Mouse (Mus musculus) hindbrain, postnatal 0 days (tissue): ENCODE measurements at regions not wholly inside any gene's neighbourhood (a gene's known extent, or its start where the extent isn't known, plus 50 kb on each side); places are given as distances from the start of the nearest gene placed in this dataset.

Experiments
- ATAC-seq: fragments of 200-750 bp; cut with Nextera tagmentation; 2 replicates; pipeline ENCODE4 v1.8.0; 2017; ENCODE audit warnings: mild to moderate bottlenecking, moderate TSS enrichment, moderate library complexity
- DNase-seq: peaks from one replicate; pipeline ENCODE4 v3.0.0-alpha.2; 2015; ENCODE audit warnings: low spot score
- H3K27ac ChIP-seq: fragments of 300-500 bp; sonication (generic); 2 replicates; pipeline ENCODE4 v1.5.1; 2014; ENCODE audit warnings: mild to moderate bottlenecking
- H3K27me3 ChIP-seq: fragments of 300-500 bp; sonication (generic); 2 replicates; pipeline ENCODE4 v1.6.1; 2014; ENCODE audit warnings: low read length, mixed read lengths; ENCODE audit not compliant: insufficient read depth
- H3K36me3 ChIP-seq: fragments of 300-500 bp; sonication (generic); 2 replicates; pipeline ENCODE4 v1.6.1; 2014; ENCODE audit warnings: low read length, mixed read lengths; ENCODE audit not compliant: insufficient read depth
- H3K4me1 ChIP-seq: fragments of 300-500 bp; sonication (generic); 2 replicates; pipeline ENCODE4 v1.6.1; 2014; ENCODE audit warnings: antibody characterized with exemption, low read length, mixed read lengths; ENCODE audit not compliant: insufficient read depth
- H3K4me2 ChIP-seq: fragments of 300-500 bp; sonication (generic); 2 replicates; pipeline ENCODE4 v1.6.1; 2014; ENCODE audit warnings: low read depth, mild to moderate bottlenecking, low read length, moderate library complexity, mixed read lengths
- H3K4me3 ChIP-seq: fragments of 300-500 bp; sonication (generic); 2 replicates; pipeline ENCODE4 v1.5.1; 2014; ENCODE audit warnings: low read length
- H3K9ac ChIP-seq: fragments of 300-500 bp; sonication (generic); replicated peaks from 2 replicates; pipeline ENCODE4 v1.6.1; 2014; ENCODE audit warnings: mild to moderate bottlenecking, low read length, moderate library complexity, mixed read lengths
- H3K9me3 ChIP-seq: fragments of 300-500 bp; sonication (generic); 2 replicates; pipeline ENCODE4 v1.6.1; 2016; ENCODE audit warnings: low read length, mixed read lengths
- CTCF ChIP-seq: IDR thresholded peaks from 2 replicates; pipeline ENCODE4 v1.5.1; 2016; ENCODE audit warnings: antibody characterized with exemption, control low read depth, low read depth
- WGBS: fragments of 180-500 bp; shearing (Covaris S2); extraction: QIAGEN DNeasy Blood & Tissue Kit; methylation state at CpG from one replicate; pipeline ENCODE4 v1.1.7; 2014; 5-methylcytosine and 5-hydroxymethylcytosine counted together

GRCm38 (mm10) chr9:50171826-50172464 lies 172.8 kb downstream of the Rpl10-ps3 start:
- Histone ChIP-seq H3K9ac (no peak overlapping the region), H3K27ac (no peak overlapping the region; the same call in 1 of the 2 replicates), H3K4me2 (peak overlapping the region; percentile 45), H3K4me3 (peak overlapping the region; percentile 6; the same call in 1 of the 2 replicates), H3K27me3 (no peaks in the 10 kb centered on the region), H3K4me1 (no peaks in the 10 kb centered on the region), H3K9me3 (no peaks in the 10 kb centered on the region), H3K36me3 (no peaks in the 10 kb centered on the region)
- DNase-seq (peak; percentile 96), ATAC-seq (peak; percentile 76)
- 22% methylated on average over 7 of the region's 7 CpGs for WGBS
- peak; percentile 85 for TF ChIP-seq CTCF

- Histone ChIP-seq H3K36me3 (no peaks in the 10 kb centered on the region), H3K27me3 (no peaks in the 10 kb centered on the region), H3K27ac (no peak overlapping the region), H3K4me2 (no peak overlapping the region), H3K9me3 (no peaks in the 10 kb centered on the region), H3K4me1 (no peaks in the 10 kb centered on the region), H3K9ac (no peak overlapping the region), H3K4me3 (no peak overlapping the region)
- TF ChIP-seq CTCF: no peak
- WGBS: 82% methylated on average over 2 of the region's 2 CpGs
- no peak for ATAC-seq
- DNase-seq: no peak
Measured at GRCm38 (mm10) chr9:50171164-50171563, 173.6 kb downstream of the Rpl10-ps3 start.

- Histone ChIP-seq H3K4me2 (no peak overlapping the region), H3K9me3 (no peaks in the 10 kb centered on the region), H3K27me3 (no peaks in the 10 kb centered on the region), H3K27ac (no peak overlapping the region), H3K36me3 (no peaks in the 10 kb centered on the region), H3K9ac (no peak overlapping the region), H3K4me3 (no peak overlapping the region), H3K4me1 (no peaks in the 10 kb centered on the region)
- ATAC-seq (no peak), DNase-seq (no peak)
- WGBS: 90% methylated on average over 5 of the region's 5 CpGs
- no peak for TF ChIP-seq CTCF
Measured at GRCm38 (mm10) chr9:50170637-50171036, 174.1 kb downstream of the Rpl10-ps3 start.

- Histone ChIP-seq H3K4me1 (no peaks in the 10 kb centered on the region), H3K9ac (no peak overlapping the region), H3K27me3 (no peaks in the 10 kb centered on the region), H3K36me3 (no peaks in the 10 kb centered on the region), H3K4me3 (no peak overlapping the region), H3K4me2 (no peak overlapping the region), H3K27ac (no peak overlapping the region), H3K9me3 (no peaks in the 10 kb centered on the region)
- DNase-seq (no peak), ATAC-seq (no peak)
- WGBS: 67% methylated on average over 3 of the region's 3 CpGs
- TF ChIP-seq CTCF: no peak
Measured at GRCm38 (mm10) chr9:50154618-50155017, 190.2 kb downstream of the Rpl10-ps3 start.

- ATAC-seq: no peak
- H3K9ac ChIP-seq: no peak overlapping the region
- DNase-seq: peak; percentile 27
- no peaks in the 10 kb centered on the region for H3K4me1 ChIP-seq
- no peaks in the 10 kb centered on the region for H3K36me3 ChIP-seq
- no peaks in the 10 kb centered on the region for H3K9me3 ChIP-seq
- no peak overlapping the region for H3K27ac ChIP-seq
- H3K27me3 ChIP-seq: no peaks in the 10 kb centered on the region
- no peak overlapping the region for H3K4me3 ChIP-seq
- no peak overlapping the region for H3K4me2 ChIP-seq
- 0 out of 2 replicates have a peak, but pooled peaks have one; percentile 8 for TF ChIP-seq CTCF
Measured at GRCm38 (mm10) chr9:50150091-50150490, 194.7 kb downstream of the Rpl10-ps3 start.

GRCm38 (mm10) chr9:50142756-50143155 lies 202.0 kb downstream of the Rpl10-ps3 start:
- Histone ChIP-seq H3K36me3 (no peaks in the 10 kb centered on the region), H3K27me3 (no peaks in the 10 kb centered on the region), H3K27ac (no peak overlapping the region), H3K9me3 (no peaks in the 10 kb centered on the region), H3K4me1 (0 out of 2 replicates have a peak, but pooled peaks cover 7% of the 10 kb centered on the region), H3K9ac (no peak overlapping the region), H3K4me2 (no peak overlapping the region), H3K4me3 (no peak overlapping the region)
- peak; percentile 69 for ATAC-seq
- TF ChIP-seq CTCF: no peak
- WGBS: 19% methylated on average over 1 of the region's 1 CpGs
- peak; percentile 88 for DNase-seq

GRCm38 (mm10) chr9:50142091-50142490 lies 202.7 kb downstream of the Rpl10-ps3 start:
- 73% methylated on average over 8 of the region's 8 CpGs for WGBS
- no peak for TF ChIP-seq CTCF
- ATAC-seq: no peak

More at GRCm38 (mm10) chr9:50142091-50142490, 202.7 kb downstream of the Rpl10-ps3 start:
- Histone ChIP-seq H3K27ac (no peak overlapping the region), H3K4me1 (0 out of 2 replicates have a peak, but pooled peaks cover 7% of the 10 kb centered on the region), H3K4me3 (no peak overlapping the region), H3K36me3 (no peaks in the 10 kb centered on the region), H3K9me3 (no peaks in the 10 kb centered on the region), H3K9ac (no peak overlapping the region), H3K27me3 (no peaks in the 10 kb centered on the region), H3K4me2 (no peak overlapping the region)
- DNase-seq: no peak
